Mouse (Mus musculus): Measurements from ENCODE around the gene Gng12. TPM values are rescaled to one million over a fixed set of nuclear protein-coding genes. Genes with fewer than 3 reads are reported as not detected.
"Not testable (repeated sequence)": the region's sequence is repeated elsewhere in the genome, so short reads cannot be mapped to it uniquely, and the experiment has no call there.

Gng12 gene
- polyA plus RNA-seq, 1 experiment from 2014 or later = 166 TPM

DNA sequence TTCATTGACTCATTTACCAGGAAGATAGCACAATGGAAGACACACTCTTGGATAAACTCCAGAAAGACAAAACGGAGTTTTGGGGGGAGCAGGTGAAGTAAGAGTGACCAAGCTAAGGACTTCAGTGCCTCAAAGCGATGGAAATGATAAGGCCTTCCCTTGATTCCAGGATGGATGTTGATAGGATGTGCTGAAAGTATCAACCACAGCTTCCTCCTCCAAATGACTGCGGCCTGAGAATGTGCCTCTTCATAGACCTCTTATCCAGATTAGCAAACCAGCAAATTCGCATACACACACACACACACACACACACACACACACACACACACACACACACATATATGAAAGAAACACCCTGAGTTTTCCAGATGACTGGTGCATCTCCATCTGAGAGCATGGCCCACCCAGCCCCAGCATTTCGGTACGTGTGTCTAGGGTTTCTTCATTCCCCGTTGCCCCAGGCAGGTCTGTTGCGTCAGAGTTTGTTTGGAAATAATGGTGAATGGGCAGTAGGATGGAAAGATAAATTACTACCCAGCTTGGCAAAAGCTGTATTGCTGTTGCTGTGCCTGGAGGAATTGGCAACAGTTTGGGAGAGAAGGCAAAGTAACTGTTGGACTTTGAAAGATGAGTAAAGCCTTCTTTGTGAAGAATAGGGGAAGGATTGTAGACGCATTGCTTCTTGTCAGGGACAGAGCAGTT is 131.4 kb downstream of the Gng12 start:
- Histone ChIP-seq H3K4me1 (replicated peaks; ENCODE audit: control insufficient read depth, insufficient read depth) (no peaks in the 10 kb centered on the region), H3K36me3 (ENCODE audit: control insufficient read depth, insufficient read depth, low read length) (no peaks in the 10 kb centered on the region), H3K9ac (ENCODE audit: low read length) (no peak overlapping the region), H3K4me2 (replicated peaks; ENCODE audit: low read depth) (no peak overlapping the region), H3K4me3 (ENCODE audit: low read depth, low read length) (no peak overlapping the region), H3K27ac (replicated peaks) (no peak overlapping the region), H3K9me3 (ENCODE audit: control insufficient read depth, low read length) (no peaks in the 10 kb centered on the region), H3K27me3 (ENCODE audit: control insufficient read depth, insufficient read depth, low read length) (no peaks in the 10 kb centered on the region)
- no peak for DNase-seq (ENCODE audit: low spot score)
- WGBS = 63% methylated on average over 9 of the region's 9 CpGs
- no peak for TF ChIP-seq CTCF (IDR thresholded peaks at IDR 0.05; ENCODE audit: low read depth)
- TF ChIP-seq EP300 (optimal IDR thresholded peaks at IDR 0.05) = no peak
- no peak for ATAC-seq (ENCODE audit: low FRiP score, low TSS enrichment)

DNA sequence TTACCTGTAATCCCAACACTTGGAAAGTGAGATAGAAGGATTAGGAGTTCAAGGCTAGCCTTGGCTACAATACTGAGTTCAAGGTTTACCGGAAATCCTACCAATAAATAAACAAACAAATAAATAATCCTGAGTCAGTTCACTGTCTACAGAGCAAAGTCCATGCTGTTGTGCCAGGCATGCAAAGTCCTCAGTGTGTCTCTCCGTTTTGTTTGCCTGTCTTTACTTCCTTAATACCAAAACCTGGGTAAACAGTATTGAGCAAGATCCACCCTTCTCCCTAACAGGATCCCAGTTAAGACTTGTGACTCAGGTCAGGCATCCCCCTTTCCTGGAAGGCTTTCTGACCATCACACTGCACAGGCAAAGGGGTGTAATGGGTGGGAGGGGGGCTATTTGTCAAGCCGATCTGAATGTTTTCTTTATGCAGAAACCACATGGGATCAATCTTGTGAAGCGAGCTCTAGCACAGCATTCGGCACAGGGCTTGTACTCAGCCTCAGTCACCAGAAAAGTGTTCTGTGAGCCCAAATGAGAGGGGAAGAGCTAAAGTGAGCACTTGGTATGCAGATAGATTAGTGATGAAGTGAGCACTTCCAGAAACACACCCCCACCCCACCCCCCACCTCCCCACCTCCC is 133.2 kb downstream of the Gng12 start:
- no peak for DNase-seq (ENCODE audit: low spot score)
- H3K9me3 ChIP-seq (ENCODE audit: control insufficient read depth, low read length) = no peaks in the 10 kb centered on the region
- no peak for TF ChIP-seq CTCF (IDR thresholded peaks at IDR 0.05; ENCODE audit: low read depth)
- no peak for TF ChIP-seq EP300 (optimal IDR thresholded peaks at IDR 0.05)
- no peak overlapping the region for H3K4me2 ChIP-seq (replicated peaks; ENCODE audit: low read depth)
- peak; percentile 89 for ATAC-seq (ENCODE audit: low FRiP score, low TSS enrichment)
- H3K27ac ChIP-seq (replicated peaks) = no peak overlapping the region
- H3K27me3 ChIP-seq (ENCODE audit: control insufficient read depth, insufficient read depth, low read length) = no peaks in the 10 kb centered on the region
- H3K36me3 ChIP-seq (ENCODE audit: control insufficient read depth, insufficient read depth, low read length) = no peaks in the 10 kb centered on the region
- H3K4me1 ChIP-seq (replicated peaks; ENCODE audit: control insufficient read depth, insufficient read depth) = no peaks in the 10 kb centered on the region
- WGBS = 23% methylated on average over 5 of the region's 5 CpGs
- H3K9ac ChIP-seq (ENCODE audit: low read length) = no peak overlapping the region
- no peak overlapping the region for H3K4me3 ChIP-seq (ENCODE audit: low read depth, low read length)

DNA sequence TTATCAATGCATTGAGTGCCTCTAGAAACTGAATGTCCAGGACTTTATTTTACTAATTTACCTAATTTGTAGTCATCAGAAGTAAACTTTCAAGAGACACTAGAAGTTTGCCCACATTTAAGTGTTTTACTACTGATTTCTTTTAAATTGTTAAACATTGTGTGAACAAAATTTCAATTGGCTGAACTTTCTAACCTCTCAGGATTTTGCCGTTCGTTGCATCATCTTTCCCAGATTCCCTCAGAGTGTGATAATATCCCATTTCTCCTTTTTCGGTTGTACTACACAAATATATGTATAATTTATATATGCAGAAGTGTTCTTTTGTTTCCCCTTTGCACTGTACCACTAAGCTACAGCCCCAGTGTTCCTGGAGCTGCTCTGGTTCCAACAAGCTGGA is 133.8 kb downstream of the Gng12 start:
- Histone ChIP-seq H3K4me1 (replicated peaks; ENCODE audit: control insufficient read depth, insufficient read depth) (no peaks in the 10 kb centered on the region), H3K27ac (replicated peaks) (no peak overlapping the region), H3K9ac (ENCODE audit: low read length) (no peak overlapping the region), H3K9me3 (ENCODE audit: control insufficient read depth, low read length) (no peaks in the 10 kb centered on the region), H3K4me3 (ENCODE audit: low read depth, low read length) (no peak overlapping the region), H3K36me3 (ENCODE audit: control insufficient read depth, insufficient read depth, low read length) (no peaks in the 10 kb centered on the region), H3K4me2 (replicated peaks; ENCODE audit: low read depth) (no peak overlapping the region), H3K27me3 (ENCODE audit: control insufficient read depth, insufficient read depth, low read length) (no peaks in the 10 kb centered on the region)
- WGBS = 43% methylated on average over 3 of the region's 3 CpGs
- ATAC-seq (ENCODE audit: low FRiP score, low TSS enrichment) = no peak
- DNase-seq (ENCODE audit: low spot score) = no peak
- TF ChIP-seq CTCF (IDR thresholded peaks at IDR 0.05; ENCODE audit: low read depth) (no peak), EP300 (optimal IDR thresholded peaks at IDR 0.05) (no peak)

DNA sequence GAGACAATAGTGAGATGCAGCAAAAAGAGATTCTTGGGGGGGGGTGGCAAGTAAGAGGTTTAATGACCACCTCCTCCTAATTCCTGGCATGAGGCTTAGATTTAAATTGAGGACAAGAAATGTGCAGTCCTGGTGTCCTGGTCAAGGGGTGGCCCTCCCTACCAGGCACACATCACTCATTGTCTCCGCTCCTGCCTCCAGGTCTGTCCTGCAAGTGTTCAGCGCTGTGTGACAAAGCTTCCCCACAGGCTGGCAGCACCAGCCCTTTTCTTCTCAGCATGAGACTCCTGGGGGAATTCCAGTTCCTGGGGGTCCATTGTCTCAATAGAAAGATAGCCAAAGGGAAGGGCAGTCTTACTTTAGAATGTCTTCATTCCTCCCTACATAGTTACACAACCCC is 134.2 kb downstream of the Gng12 start:
- TF ChIP-seq EP300 (optimal IDR thresholded peaks at IDR 0.05) (no peak), CTCF (IDR thresholded peaks at IDR 0.05; ENCODE audit: low read depth) (no peak)
- WGBS = 63% methylated on average over 2 of the region's 2 CpGs

DNA sequence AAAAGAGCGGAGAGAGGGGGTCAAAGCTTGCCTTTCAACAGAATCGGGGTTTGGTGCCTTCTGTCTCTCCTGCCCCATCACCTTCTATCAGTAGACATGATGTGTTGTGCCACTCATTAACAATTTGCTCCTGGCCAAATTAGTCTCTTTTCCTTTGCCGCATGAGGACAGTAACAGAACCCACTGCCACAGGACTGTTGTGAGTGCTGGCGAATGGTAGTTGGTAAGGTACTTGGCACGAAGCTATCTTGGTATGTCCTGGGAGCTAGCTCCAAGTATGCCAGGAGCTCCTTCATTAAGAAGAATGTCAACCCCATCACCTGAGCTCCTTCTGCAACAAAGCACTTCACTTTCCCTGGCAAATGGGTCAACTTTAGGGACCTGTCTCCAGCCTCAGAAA is 134.6 kb downstream of the Gng12 start:
- TF ChIP-seq CTCF (IDR thresholded peaks at IDR 0.05; ENCODE audit: low read depth) = no peak
- no peak for TF ChIP-seq EP300 (optimal IDR thresholded peaks at IDR 0.05)
- DNase-seq (ENCODE audit: low spot score) (no peak), ATAC-seq (ENCODE audit: low FRiP score, low TSS enrichment) (no peak)
- WGBS = 74% methylated on average over 5 of the region's 5 CpGs
- no peak overlapping the region for H3K9ac ChIP-seq (ENCODE audit: low read length)
- no peaks in the 10 kb centered on the region for H3K4me1 ChIP-seq (replicated peaks; ENCODE audit: control insufficient read depth, insufficient read depth)
- H3K9me3 ChIP-seq (ENCODE audit: control insufficient read depth, low read length) = no peaks in the 10 kb centered on the region
- no peaks in the 10 kb centered on the region for H3K27me3 ChIP-seq (ENCODE audit: control insufficient read depth, insufficient read depth, low read length)
- H3K36me3 ChIP-seq (ENCODE audit: control insufficient read depth, insufficient read depth, low read length) = no peaks in the 10 kb centered on the region
- H3K27ac ChIP-seq (replicated peaks) = no peak overlapping the region
- no peak overlapping the region for H3K4me3 ChIP-seq (ENCODE audit: low read depth, low read length)
- no peak overlapping the region for H3K4me2 ChIP-seq (replicated peaks; ENCODE audit: low read depth)

More for the DNA sequence above, 134.2 kb downstream of the Gng12 start:
- H3K4me3 ChIP-seq (ENCODE audit: low read depth, low read length) = no peak overlapping the region
- H3K9me3 ChIP-seq (ENCODE audit: control insufficient read depth, low read length) = no peaks in the 10 kb centered on the region
- H3K4me2 ChIP-seq (replicated peaks; ENCODE audit: low read depth) = no peak overlapping the region
- DNase-seq (ENCODE audit: low spot score) = no peak
- no peaks in the 10 kb centered on the region for H3K27me3 ChIP-seq (ENCODE audit: control insufficient read depth, insufficient read depth, low read length)
- H3K4me1 ChIP-seq (replicated peaks; ENCODE audit: control insufficient read depth, insufficient read depth) = no peaks in the 10 kb centered on the region
- H3K36me3 ChIP-seq (ENCODE audit: control insufficient read depth, insufficient read depth, low read length) = no peaks in the 10 kb centered on the region
- H3K9ac ChIP-seq (ENCODE audit: low read length) = no peak overlapping the region
- no peak for ATAC-seq (ENCODE audit: low FRiP score, low TSS enrichment)
- no peak overlapping the region for H3K27ac ChIP-seq (replicated peaks)

DNA sequence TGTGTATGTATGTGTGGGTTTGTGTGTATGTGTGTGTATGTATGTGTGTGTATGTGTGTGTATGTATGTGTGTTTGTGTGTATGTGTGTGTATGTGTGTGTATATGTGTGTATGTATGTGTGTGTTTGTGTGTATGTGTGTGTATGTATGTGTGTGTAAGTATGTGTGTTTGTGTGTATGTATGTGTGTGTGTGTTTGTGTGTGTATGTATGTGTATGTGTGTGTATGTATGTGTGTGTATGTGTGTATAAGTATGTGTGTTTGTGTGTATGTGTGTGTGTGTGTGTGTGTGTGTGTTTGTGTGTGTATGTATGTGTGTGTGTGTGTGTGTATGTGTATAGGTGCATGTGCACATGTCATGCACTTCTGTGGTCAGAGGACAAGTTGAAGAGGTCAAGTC is 136.4 kb downstream of the Gng12 start:
- not testable (repeated sequence) for H3K9me3 ChIP-seq (ENCODE audit: control insufficient read depth, low read length); H3K4me2 ChIP-seq (replicated peaks; ENCODE audit: low read depth); H3K4me1 ChIP-seq (replicated peaks; ENCODE audit: control insufficient read depth, insufficient read depth); ATAC-seq (ENCODE audit: low FRiP score, low TSS enrichment); H3K9ac ChIP-seq (ENCODE audit: low read length); H3K27ac ChIP-seq (replicated peaks); H3K27me3 ChIP-seq (ENCODE audit: control insufficient read depth, insufficient read depth, low read length); H3K36me3 ChIP-seq (ENCODE audit: control insufficient read depth, insufficient read depth, low read length); H3K4me3 ChIP-seq (ENCODE audit: low read depth, low read length); DNase-seq (ENCODE audit: low spot score)

DNA sequence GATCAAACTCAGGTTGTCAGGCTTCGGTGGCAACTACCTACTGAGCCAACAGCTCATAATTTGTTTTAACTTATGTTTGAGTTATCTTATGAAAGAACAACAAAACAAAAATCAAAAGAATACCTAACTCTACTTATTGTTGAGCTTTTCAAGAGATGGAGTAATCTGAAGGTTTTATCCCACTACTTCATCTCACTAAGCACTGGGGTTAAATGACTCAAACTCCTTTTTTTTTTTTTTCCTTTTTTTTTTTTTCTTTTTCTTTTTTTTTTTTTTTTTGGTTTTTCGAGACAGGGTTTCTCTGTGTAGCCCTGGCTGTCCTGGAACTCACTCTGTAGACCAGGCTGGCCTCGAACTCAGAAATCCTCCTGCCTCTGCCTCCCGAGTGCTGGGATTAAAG is 136.8 kb downstream of the Gng12 start:
- H3K27ac ChIP-seq (replicated peaks); H3K9me3 ChIP-seq (ENCODE audit: control insufficient read depth, low read length); H3K36me3 ChIP-seq (ENCODE audit: control insufficient read depth, insufficient read depth, low read length); H3K27me3 ChIP-seq (ENCODE audit: control insufficient read depth, insufficient read depth, low read length); ATAC-seq (ENCODE audit: low FRiP score, low TSS enrichment); H3K4me2 ChIP-seq (replicated peaks; ENCODE audit: low read depth); H3K9ac ChIP-seq (ENCODE audit: low read length); DNase-seq (ENCODE audit: low spot score); H3K4me1 ChIP-seq (replicated peaks; ENCODE audit: control insufficient read depth, insufficient read depth); H3K4me3 ChIP-seq (ENCODE audit: low read depth, low read length): not testable (repeated sequence)
- 98% methylated on average over 3 of the region's 4 CpGs for WGBS

Measured in stomach, postnatal 0 days (tissue).